Mouse (Mus musculus) inflammation-experienced regulatory T-cells, adult 6 months (primary cell): ENCODE measurements at regions not wholly inside any gene's neighbourhood (a gene's known extent, or its start where the extent isn't known, plus 50 kb on each side); places are given as distances from the start of the nearest gene placed in this dataset.

Experiments used
- ATAC-seq: one replicate; pipeline ENCODE4 v1.8.0; 2017

DNA sequence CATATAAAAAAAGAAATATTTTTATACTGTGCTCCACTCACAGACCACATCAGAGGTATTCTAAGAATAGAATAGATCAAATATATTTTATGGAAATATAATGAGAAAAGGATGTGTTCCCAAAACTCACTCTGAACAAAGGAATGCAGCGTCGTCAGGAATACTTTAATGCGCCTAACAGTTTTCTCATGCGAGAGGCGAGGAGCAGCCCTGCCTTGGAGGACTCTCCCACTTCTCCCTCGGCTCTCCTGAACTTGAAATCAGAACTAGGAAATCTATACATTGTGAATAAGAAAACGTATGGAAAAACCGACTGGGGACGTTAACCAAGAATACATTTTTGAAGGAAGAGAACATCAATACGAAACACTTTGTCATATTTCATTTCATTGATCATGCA is 368.3 kb upstream of the Zeb2 start:
- ATAC-seq, result no peak

DNA sequence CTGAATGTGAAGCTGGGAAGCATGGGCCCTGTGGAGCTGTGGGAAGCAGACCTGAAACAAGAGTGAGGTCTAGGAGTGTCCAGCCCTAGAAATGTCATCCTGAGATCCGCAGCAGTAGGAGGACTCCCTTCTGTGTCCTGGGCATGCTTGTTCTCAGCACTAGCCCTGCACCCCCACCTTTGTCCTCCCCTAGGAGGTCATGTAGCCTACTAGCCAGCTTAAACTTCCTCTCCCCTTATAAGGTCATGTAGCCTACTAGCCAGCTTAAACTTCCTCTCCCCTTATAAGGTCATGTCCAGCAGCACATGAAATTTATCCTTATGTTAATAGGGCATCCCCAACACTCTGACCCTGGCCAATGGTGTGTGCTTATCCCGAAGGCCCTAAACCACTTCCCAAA is 363.5 kb upstream of the Zeb2 start:
- ATAC-seq, result no peak

DNA sequence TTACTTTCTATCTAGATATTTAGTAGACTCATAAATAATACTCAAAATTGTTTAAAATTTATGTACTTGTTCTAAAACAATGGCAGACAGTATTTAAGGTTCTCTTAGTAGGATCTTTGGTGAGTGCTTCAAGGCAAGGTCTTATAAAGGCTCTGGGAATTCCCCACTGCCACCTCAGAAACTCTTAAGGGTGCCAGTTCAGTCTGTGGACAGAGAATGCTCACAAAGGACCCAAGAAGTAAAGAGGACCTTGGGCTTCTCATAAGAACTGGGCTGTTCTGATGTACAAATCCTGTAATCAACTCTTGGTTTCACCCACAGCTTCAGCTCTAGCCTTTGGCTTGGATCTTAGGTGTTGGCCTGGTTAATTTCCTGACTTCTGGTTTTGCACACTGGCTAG is 358.8 kb upstream of the Zeb2 start:
- no peak for ATAC-seq

DNA sequence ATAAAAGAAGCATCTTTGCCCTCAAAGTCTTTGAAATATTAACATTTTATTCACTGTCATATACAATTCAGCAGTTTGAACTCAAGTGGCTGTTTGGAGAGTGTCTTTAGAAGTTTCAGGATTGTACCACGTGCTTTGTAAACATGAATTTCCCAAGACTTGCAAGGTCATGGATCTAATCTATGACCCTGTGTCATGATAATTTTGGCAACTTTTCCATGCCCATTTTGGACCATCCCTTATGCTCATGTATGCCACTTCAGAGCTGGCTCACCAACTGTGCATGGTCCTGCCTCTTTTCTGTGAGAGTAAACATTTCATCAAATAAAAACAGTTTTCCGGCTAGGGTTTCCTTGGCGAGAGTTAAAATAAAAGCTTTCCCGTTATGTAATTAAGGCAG is 347.1 kb upstream of the Zeb2 start:
- ATAC-seq, result no peak

DNA sequence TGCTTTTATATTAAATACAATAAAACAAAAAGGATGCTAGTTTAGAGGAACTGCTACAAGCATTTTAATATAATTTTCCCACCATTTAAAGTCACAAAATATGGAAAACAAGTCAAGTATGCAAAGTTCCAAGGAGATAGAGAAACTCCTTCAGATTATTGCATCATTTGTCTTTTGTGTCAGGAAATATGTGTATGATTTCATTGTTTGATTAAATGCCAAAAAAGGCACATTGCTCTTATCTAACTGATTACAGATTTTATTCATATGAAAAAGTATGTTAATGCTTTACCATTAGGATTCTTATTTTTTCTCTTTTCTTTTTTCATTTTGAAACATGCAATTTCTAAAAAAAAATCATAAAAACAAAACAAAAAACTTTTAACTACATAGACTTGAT is 342.2 kb upstream of the Zeb2 start:
- no peak for ATAC-seq

DNA sequence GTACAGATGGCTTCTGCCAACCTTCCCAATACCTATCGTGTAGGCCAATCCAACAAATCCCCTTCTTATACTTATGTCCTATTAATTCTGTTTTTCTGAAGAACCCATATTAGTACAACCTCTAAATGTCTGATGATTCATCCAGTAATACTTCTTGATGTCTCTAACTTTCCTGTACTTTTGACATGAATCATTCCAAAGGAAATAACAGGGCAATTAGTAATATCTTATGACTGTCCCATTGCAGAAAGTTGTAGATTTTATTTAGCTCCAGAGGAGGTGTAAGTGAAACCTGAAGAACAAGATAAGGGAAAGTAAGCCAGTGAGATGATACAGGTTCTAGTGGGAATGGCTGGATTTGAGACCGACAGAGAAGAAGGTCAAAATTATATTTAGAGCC is 337.6 kb upstream of the Zeb2 start:
- ATAC-seq, result no peak

DNA sequence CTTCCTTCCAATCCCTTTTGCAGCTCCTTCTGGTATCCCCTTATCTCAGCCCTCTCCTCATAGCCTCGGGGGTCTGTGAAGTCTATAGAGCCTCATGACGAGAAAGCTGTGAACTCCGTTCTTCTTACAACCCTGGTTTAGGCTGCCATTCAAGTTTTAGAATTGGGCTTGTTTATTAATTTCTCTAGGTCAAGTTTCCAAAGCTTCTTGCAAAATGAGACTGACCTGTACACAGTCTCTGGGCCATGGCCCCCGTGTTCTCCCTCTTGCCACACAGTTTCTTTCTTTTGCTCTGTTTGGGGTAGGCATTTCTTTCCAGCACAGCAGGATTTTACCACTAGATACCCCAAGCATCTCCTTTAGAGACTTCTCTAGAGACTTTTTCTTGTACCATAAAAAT is 322.0 kb upstream of the Zeb2 start:
- ATAC-seq, result no peak

DNA sequence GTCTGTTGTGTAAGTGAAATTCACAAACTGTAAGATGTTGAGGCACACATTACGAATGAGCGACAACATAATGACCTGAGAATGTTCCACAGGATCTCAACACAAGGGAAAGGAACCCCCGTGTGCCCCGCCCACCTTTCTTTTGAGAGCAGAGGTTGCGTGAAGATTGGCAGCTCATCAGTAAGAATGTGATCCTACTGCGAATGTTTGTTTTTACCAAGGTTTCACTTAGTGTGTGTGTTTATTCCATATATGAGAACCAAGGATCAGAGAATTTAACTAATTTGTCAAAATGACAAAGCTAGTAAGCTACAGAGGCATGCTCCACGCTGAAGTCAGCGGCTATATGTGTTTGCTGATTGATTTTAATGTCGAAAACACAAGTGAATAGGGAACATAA is 321.5 kb upstream of the Zeb2 start:
- no peak for ATAC-seq

DNA sequence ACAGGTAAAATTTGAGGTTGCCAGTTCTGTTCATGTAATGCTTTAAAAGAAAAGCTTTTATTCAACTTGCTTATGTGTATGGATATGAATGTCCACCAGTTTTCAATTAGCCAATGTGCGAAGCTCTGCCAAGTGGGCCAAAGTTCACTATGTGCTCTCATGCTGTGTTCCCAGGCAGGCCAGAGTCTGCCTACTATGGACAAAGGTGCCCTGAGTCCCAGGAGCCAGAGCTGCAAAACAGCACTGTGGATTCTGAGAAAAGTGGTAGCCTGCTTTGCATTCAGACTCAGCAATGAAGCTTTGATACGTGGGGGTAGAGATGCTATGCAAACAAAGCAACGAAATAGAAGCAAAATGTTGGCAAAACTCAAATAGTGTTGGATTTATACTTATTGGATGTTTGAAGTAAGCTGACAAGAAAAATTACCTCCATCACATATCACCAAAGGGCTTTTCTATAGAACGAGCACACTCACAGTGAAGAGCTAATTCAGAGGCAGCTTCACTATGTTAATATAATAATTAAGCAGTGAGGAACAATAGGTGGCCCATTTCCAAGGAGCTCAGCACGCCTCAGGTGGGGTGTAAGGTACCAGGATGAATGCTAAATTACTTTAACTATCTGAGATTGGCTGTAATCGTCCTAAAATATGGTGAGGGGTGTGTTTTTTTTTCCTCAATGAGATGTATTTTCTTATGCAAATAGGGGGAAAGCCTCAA is 318.2 kb upstream of the Zeb2 start:
- no peak for ATAC-seq

DNA sequence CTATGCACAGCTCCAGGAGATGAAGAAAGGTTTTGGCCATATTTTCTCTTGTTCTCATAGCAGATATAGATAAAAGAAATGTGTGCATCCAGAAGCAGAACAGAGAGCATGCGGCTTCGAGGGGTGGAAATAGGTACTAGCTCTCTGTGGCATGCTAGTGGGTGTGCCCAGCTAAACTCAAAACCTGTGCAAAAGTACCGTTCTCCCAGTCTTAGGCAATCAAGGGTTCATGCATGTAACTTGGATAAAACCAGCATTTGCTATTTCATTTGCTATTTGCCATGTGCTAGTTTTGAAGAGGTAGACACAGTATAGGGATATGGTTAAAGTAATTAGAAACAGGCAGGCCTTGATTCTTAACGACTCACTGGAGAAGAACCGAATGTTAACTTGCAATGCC is 317.6 kb upstream of the Zeb2 start:
- ATAC-seq, result no peak

DNA sequence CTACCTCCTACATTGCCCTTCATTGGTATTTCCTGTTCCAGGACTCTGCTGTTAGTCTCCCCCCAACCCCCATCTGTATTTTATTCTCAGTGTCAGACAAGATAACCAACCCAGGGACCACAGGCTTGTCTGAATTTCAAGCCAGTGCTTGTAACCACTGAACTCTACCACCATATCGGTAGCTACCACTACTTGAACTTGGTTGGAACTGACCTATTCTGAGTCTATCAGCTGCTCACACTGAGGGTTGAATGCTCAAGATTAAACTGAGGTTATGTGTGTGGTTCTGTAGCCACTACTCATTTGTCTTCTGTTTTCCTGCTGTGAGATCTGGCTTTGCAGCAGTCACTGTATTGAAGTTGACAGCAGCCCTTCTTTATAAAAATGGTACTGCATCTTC is 317.0 kb upstream of the Zeb2 start:
- ATAC-seq, result no peak

DNA sequence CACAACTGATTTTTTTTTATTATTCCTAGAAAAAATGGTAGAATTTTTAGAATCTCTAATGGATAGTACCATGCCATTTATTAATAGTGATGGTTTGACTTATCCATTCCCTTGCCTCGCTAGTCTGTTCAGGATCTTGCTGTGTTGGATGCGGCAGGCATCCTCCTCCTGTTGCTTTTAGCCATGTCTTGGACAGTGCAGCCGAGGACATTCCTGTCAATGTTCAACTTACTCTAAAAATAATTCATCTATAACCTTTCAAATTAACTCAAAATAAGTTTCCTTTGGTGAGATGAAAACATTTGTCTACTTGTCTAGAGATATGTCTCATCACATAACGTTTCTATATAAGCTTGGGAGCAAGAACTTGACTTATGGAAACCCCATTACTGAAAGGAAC is 314.2 kb upstream of the Zeb2 start:
- ATAC-seq, result no peak

DNA sequence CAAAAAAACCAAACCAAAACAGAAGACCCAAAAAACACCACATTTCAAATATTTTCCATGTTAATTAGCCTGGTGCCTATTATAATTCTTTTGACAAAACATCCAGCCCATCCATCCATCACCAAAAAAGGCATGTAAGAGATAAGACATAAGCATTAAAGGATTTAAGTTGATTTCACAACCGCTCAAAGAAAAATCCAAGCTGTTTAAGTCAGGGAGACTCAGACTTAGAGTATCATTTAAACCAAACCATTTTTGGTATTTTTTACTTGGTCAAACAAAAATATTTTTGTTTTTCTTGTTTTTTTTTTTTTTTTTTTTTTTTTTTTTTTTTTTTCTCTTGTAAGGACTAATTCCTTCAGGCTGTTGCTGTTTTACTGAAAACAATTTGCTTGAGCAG is 304.6 kb upstream of the Zeb2 start:
- ATAC-seq, result no peak

DNA sequence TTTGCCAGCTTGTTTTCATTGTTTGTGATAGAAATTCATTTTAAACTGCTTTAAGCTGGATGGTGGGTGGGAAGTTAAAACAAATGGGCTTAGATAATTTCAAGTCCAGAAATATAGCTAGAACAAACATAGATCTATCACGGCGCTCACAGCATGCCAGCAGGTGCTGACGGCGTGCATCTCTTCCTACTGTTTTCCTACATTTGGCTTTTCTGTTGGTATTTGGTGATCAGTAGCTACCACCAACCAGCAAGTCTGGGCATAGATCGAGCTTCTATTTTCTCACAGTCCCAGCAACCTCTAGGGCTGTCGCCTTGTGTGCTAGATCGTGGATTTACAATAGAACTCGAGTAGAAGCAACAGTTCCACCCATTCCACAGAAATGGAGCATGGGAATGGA is 290.9 kb upstream of the Zeb2 start:
- ATAC-seq, result no peak

DNA sequence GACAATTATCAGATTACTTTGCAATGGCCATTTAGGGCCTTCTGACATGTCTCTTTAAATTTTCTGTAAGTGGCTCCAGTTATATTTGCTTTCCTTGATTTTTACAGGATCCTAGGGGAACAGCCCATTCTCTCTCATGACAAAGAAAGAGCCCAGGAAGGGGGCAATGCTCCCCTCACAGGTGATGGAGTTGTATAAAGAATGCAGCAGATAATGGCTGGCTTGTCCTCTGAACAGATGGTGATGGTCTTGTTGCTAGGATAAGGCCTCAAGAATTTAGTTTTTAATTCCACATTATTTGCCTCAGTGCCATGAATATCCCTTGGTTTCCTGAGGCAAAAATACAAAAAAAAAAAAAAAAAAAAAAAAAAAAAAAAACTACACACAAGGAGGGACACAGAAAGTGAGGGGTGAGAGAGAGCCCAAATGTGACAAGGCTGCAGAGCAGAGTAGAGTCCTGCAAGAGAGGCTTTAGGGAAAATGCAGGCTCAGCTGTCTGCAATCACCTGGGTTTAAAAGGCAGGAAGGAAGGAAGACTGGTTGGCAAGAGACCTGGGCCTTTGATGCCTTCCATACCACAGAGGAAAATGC is 272.8 kb upstream of the Zeb2 start:
- ATAC-seq, result no peak

DNA sequence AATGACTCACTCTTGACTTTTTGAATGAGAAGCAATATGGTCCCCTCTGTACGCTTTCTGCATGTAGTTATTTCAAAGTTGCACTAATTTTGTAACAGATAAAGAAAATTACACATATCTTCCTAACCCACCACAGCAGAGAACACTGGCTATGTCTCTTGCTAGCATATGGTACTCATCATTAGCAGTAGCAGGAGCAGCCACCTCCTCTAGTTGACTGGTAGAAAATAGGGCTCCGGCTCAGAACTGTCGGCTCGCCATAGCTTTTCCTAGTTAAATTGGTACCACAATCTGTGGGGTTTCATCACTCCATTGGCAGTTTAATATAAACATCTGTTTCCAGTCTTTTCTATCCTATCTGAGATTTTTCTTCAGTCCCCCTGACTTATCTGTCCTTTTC is 254.1 kb upstream of the Zeb2 start:
- ATAC-seq, result no peak

DNA sequence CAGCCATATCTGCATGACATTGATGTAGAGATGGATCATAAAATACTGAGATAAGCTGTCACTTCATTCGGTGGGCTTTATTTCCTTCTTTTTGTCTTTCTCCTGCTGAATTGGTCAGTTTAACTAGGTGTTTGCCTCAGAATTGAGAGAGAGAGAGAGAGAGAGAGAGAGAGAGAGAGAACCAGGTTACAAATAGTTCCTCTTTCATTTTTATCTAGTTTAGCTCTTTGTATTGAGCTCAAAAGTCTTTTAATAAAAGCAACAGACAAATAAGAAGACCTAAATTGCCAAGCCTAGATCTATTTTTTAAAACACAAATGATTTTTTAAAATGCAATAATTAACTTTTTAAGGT is 253.4 kb upstream of the Zeb2 start:
- no peak for ATAC-seq

DNA sequence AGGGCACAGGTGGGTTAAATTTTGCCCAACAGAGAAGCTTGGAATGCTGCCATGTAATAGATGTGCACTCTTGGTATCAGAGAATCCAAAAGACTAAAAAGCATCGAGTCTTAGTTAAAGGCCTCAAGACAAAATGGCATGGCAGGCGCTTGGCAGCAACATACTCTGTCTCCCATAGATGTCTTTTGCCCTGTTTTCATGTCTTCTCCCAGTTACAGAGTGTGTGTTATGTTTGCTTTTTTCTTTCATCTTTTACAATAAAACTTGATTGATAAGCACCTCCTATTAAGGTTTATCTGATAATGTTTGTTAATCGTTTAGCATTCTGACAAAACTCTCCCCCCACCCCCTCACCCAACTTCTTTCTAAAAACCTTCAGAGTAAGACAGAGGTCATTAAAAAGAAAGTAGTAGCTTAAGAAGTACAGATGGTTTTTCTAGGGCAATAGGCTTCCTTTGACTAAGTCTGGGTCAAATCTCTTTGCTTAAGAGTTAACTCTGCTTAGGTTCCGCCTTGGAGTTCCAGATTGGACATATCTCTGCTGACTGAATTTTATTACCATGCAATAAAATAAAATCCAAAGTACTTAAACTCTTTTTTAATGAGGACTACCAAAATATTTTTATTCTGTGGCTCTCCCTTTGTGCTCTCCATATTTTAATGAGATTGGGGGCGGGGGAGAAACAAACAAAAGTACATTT is 252.9 kb upstream of the Zeb2 start:
- ATAC-seq, result no peak

DNA sequence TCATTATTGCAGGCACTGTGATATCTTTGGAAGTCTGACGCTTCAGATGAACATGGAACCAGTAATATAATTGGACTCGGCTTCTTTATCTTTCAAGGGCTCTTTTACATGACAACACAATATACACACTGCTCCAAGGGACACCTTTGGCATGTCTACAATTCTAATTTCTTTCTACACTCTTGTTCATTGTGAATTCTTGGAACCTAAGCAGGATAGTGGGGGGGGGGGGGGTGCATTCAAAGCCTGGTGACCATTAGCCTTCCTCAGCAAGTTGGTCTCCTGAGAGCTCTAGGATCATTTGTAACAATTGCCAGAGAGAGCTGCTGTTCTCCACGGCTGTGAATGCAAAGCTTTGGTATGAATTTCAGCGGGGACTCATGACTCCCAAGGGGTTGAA is 252.2 kb upstream of the Zeb2 start:
- ATAC-seq, result no peak

DNA sequence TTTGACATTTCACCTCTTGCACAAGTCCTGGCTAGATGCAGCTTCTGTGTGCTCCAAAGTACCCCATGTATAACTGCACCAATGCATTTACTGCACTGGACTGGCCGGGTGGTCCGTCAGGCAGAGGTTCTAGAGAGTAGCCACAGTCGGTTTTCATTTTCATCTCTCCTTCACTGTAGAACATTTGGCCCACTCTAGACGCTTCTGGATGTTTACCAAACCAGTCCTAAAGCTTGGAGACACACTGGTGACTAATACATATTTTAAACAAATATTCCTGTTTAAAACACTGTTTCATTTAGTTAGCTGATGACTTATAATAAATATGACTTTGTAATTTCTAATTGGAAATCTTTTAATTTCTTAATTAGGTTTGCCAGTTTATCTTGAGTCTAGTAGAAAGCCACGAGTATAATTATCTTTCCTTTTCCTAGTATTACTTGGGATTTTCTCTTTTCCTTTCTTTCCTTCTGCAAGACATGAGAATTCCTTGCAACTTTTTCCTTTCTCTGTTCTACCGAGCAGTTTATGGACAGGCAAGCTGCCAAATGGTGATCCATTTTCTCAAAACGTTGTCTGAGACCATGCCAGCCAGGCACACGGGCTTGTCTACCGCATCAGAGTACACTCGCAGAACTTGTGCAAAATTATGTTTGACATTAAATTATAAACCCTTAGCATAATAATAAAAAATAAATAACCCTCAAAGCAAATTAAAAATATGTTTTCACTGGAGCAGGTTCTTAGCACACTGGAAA is 250.4 kb upstream of the Zeb2 start:
- ATAC-seq, result no peak

DNA sequence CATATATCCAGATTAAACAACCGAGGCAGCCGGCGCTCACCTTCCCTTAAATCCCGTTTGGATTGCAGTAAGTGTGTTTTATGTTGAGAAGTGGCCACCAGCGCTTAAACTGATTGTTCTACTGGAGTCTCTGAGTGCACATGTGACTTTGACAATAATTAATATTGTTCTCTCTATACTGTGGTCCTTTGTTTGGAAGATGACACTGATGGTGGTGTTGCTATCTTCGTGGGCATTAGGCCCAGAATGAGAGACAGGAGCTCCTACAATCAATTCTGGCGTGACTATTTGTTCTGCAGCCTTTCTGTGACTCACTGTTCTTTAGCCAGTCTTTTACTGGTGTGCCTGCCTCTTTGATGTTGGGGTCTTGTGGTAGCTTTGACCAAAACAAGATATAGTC is 240.1 kb upstream of the Zeb2 start:
- ATAC-seq, result no peak

DNA sequence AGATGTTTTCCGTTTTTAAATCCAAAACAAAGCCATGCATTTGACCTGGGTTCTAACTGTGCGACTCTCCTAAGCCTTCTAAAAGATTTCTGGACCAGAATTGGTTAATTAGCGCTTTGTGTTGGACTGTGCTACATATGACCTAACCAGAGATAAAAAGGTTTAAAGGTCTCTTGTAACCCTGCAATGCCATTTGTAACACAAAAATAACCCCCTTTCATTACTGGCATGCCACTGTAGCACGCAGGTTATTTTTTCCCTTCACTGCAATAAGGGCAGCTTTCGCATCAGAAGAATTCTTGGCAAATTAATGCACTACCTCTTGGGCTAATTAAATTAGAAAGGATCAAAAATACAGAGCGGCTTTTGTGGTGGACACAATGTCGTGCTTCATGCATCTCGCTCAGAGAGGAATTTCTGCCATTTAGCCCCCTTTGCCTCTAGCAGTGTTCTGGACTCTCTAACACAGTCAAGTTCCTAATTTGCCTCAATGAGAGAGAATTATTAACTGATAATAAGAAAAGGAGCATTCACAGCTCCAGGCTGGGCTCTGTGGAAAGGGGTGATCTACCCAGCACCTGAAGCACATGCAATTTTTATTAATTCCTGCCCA is 239.5 kb upstream of the Zeb2 start:
- ATAC-seq, result no peak

DNA sequence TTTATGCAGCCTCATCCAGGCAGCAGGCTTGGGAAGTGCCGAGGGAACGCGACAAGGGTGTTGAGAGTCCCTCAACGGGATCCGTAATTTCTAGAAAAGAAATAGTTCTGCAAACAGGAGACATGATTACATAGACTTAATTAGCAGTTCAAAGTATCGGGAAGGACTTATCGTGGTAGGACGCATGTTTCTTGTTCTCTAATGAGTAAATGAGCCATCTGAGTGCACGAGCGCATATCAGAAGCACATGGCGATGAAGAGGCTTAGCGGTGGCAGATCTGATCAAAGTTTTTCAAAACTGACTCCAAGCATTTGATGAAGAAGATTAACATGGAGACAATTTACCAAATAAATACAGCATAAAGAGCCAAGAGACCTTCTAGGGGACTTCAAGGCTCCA is 238.8 kb upstream of the Zeb2 start:
- ATAC-seq, result no peak
